Mouse (Mus musculus) gastrocnemius, postnatal 25 days (tissue): ENCODE results near the gene S100a16. TPM values are rescaled to one million over a fixed set of nuclear protein-coding genes. Genes with fewer than 3 reads are reported as not detected.

ENCODE experiments used
- DNase-seq: peaks from one replicate; pipeline ENCODE4 v3.0.0; 2022
- long read RNA-seq, 2 experiments: library from polyadenylated mRNA; stranded (forward); transcript quantifications; one replicate each; pipeline ENCODE4 v2.0.0; 2021
- total RNA-seq, 2 experiments: library from RNA; stranded (reverse); gene quantifications; 1 replicate in 1 of 2; 2 replicates in 1 of 2; pipeline ENCODE4 v1.2.3; 2021

The S100a16 gene
- total RNA-seq = 10 to 100 TPM; 62.7 to 69.8 TPM
- long read RNA-seq, experiment 1, transcript S100a16-201 (3 exons, 1,123 nt) = minor isoform, 14 of 83 reads
- long read RNA-seq, experiment 1, transcript S100a16-202 (3 exons, 1,127 nt) = major isoform, 59 of 83 reads
- long read RNA-seq, experiment 1, partial matches to known transcripts = 7 of 83 reads
- long read RNA-seq, experiment 1, other reads (novel, unspliced or antisense) = 1 of 83 reads
- long read RNA-seq, experiment 2, transcript S100a16-202 (3 exons, 1,127 nt) = major isoform, 56 of 77 reads
- long read RNA-seq, experiment 2, transcript S100a16-201 (3 exons, 1,123 nt) = minor isoform, 10 of 77 reads
- long read RNA-seq, experiment 2, partial matches to known transcripts = 1 of 77 reads
- long read RNA-seq, experiment 2, other reads (novel, unspliced or antisense) = 7 of 77 reads

DNA sequence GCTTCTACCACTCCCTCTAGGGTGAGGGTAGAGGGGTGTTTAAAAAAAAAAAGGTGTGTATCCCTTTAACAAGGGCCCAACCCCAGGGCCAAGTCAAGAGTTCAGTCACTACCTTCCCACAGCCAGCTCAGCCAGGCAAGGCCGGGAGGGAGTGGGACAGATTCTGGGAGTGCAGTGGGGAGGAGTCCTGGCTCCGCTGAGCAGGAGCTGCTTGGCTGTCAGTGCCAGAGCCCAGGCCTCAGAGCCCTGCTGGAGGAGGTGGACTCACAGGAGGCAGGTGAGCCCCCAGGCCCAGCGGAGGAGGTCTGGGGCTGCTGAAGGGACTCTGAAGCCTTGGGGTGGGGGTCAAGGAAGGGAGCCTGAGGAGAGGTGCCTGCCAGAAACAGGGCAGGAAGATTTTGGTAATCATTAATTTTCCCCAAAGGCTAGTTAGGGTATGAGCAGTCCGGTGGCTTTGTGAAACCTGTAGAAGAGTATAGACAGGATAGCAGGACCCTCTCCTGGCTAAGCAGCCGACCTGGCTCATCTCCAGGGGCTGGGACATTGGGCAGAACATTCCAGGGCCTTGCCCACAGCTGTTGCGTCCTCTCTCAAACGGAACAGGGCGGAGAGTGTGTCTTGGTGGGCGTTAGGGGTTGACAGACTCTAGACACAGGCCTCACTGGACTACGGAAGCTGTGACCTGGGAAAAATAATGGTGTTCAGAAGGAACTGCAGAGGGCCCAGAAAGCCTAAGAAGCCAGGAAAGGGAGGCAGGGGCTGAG is at the start of gene S100a16:
TSS of gene S100a16 (plus strand) at position 114 of the 764 bp plus-strand sequence.
- peak; percentile 90 for DNase-seq

- no peak for DNase-seq
Measured at GRCm38 (mm10) chr3:90488576-90488975, 48.5 kb upstream of the S100a16 start.

DNA sequence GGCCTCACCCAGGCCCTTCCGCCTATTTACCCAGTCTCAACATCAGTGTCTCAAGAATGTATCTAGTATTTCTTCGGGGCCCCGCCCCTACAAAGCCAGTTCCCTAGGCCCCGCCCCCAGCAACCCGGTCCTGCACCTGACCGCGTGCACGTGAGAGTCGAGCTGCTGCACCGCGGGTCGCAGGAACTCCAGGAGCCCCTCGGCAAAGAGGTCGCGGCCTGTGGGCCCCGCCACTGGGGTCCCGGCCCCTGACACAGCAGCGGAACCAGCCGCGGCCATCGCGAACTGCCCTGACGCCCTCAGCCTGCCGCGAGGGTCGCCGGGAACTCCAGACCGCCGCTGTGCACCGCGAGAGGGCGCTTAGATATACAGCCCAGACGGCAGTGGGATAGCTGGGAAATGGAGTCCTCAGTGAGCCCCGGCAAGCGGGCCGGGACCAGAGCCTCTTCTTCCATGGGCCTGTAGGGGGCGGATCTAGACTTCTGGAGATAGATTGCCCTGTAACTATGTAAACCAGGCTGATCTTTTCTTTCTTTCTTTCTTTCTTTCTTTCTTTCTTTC is 46.3 kb upstream of the S100a16 start, which contains the start of gene Snapin:
TSS of gene Snapin (minus strand) at position 338 of the 561 bp plus-strand sequence.
- DNase-seq = peak; percentile 93

- DNase-seq = no peak
Measured at GRCm38 (mm10) chr3:90491350-90491749, 45.7 kb upstream of the S100a16 start.

DNA sequence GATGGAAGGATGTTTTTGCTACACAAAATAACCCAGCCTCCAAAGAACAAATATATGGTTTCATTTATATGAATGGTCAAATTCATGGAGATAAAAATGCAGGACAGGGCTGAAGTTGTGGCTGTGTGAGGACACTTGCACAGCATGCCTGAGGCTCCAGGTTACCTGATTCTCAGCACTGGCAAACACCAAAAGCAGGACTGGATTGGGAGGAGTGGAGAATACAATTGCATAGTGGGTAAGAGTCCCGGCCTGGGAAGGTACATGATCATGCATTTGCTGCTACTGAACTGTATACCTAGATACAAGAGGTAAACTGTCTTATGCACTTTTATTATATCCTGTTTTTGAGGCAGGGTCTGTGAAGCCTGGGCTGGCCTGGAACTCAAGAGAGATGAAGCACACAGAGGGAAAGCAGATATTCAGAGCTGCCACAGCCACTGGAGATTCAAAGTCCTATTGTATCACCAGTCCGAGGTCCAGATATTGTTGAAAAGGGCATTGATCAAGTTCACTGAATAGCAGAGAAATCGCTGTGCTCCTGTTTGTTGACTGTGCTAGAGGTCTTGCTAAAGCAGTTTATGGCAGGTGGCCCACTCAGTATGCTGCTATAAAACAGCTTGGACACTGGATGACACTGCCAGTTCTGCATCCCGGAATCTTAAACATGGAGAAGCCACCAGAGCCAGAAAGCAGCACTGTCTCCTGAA is 43.1 kb upstream of the S100a16 start:
- no peak for DNase-seq

GRCm38 (mm10) chr3:90495850-90496525 is 41.1 kb upstream of the S100a16 start:
- no peak for DNase-seq

DNA sequence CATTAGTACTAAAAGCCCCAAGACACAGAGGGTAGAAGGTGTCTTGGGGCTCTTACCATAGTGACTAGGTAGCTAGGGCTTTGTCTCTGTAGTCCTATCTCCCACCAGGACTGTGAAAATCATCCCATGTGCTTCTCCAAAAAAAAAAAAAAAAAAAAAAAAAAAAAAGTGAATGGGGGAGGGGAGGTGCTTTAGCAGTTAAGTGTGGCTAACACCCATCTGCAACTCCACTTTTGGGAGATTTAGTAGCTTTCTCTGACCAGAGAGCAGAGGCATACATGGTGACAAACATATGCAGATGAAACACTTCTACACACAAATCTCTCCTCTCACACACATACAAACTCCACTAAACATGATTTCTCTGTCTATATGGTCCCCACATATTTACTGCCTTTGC is 39.5 kb upstream of the S100a16 start:
- no peak for DNase-seq

- no peak for DNase-seq
Measured at GRCm38 (mm10) chr3:90503444-90503843, 33.6 kb upstream of the S100a16 start.

- DNase-seq = no peak
Measured at GRCm38 (mm10) chr3:90505216-90505615, 31.8 kb upstream of the S100a16 start.

DNA sequence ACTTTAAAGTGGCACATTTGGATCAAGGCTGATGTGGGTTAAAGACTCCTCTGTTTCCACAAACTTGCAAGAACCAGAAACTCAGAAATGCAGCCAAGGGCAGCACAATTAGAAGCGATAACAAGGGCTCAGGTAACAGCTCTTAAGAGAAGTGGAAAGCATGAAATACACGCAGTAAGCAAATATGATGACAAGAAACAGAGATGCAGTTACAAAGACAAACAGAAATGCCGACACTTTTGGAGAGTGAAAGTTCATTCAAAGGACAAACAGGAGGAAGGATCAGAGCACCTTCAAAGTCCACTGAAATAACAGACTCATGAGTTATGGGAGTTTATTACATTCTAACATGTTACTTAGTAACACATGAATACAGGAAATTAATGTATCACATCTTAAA is 30.7 kb upstream of the S100a16 start:
- no peak for DNase-seq

- DNase-seq = no peak
Measured at GRCm38 (mm10) chr3:90508287-90508949, 28.6 kb upstream of the S100a16 start.

- DNase-seq = peak; percentile 98
Measured at GRCm38 (mm10) chr3:90508950-90509746, 27.9 kb upstream of the S100a16 start, which contains the start of gene Chtop. Gene Chtop, minus strand, starts transcription at chr3:90509498.

DNA sequence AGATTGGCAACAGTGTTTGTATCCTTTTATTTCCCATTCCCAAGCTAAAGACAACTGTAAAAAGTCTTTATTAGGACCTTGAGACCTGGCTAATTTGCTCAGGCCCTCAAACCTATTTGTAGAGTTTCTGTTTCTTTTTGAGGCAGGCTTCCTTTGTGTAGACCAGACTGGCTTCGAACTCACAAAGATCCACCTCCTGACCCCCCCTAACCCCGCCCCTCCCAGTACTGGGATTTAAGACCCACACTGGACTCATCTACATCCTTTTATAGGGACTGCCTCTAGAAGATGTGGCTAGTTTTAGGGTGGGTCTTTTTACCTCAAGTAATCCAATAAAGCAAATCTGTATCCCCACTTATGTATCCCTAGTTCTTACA is 27.3 kb upstream of the S100a16 start:
- no peak for DNase-seq

GRCm38 (mm10) chr3:90512276-90512675 is 24.8 kb upstream of the S100a16 start:
- DNase-seq = no peak

DNA sequence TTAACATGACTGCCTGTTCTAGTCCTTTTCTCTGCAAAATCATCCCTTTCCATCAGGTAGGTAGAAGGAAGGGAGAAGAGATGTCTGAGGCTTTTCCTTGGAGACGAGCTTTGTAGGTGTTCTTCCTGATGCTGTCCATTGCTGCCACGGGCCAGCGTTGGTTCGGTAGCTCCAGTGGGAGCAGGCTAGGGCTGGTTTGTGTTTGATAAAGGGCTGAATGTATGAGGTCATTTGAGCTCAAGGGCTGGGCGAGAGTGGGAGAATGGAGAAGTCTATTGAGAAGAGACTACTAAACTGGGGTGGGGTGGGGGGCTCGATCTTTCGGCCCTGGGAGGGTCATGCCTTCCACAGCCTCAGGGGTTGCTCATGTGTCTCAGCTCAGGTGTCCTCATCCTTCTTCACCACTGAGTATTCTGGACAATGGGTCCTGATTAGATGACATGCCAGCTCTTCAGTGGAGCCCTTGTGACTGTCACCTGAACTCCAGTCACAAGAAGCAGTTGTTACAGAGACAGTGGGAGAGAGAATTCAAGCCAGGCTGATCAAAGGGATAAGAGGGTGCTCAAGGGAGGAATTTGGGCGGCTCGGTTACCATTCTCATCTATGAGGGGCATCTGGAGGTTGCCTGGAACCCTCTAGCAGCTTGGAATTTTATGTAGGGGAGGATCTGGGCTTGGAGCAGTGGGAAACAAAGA is 24.0 kb upstream of the S100a16 start:
- no peak for DNase-seq

GRCm38 (mm10) chr3:90513796-90514590 is 23.1 kb upstream of the S100a16 start, which contains the start of the genes S100a1 and S100a13:
Gene S100a1, minus strand, starts transcription at chr3:90514392.
Gene S100a13, plus strand, starts transcription at chr3:90514435.
- peak; percentile 78 for DNase-seq

- peak; percentile 65 for DNase-seq
Measured at GRCm38 (mm10) chr3:90514691-90515090, 22.4 kb upstream of the S100a16 start.

GRCm38 (mm10) chr3:90515242-90515641 is 21.8 kb upstream of the S100a16 start:
- DNase-seq = peak; percentile 34
